Mouse (Mus musculus): ENCODE measurements around the gene Xpo6.

Xpo6 gene

GRCm38 (mm10) chr7:126126502-126126901 is 73.8 kb downstream of the Xpo6 start:
- in situ Hi-C loops (cut with MboI, MseI) = no loop called here

GRCm38 (mm10) chr7:126121533-126121932 is 78.8 kb downstream of the Xpo6 start:
- in situ Hi-C loops (cut with MboI, MseI) = no loop called here

GRCm38 (mm10) chr7:126119819-126120218 is 80.5 kb downstream of the Xpo6 start:
- in situ Hi-C loops (cut with MboI, MseI) = no loop called here

GRCm38 (mm10) chr7:126113263-126113662 is 87.0 kb downstream of the Xpo6 start:
- in situ Hi-C loops (cut with MboI, MseI) = no loop called here

GRCm38 (mm10) chr7:126111230-126111629 is 89.1 kb downstream of the Xpo6 start:
- in situ Hi-C loops (cut with MboI, MseI) = no loop called here

GRCm38 (mm10) chr7:126109898-126110297 is 90.4 kb downstream of the Xpo6 start:
- in situ Hi-C loops (cut with MboI, MseI) = no loop called here

GRCm38 (mm10) chr7:126100440-126100839 is 99.9 kb downstream of the Xpo6 start:
- in situ Hi-C loops (cut with MboI, MseI) = no loop called here

GRCm38 (mm10) chr7:126099835-126100234 is 100.5 kb downstream of the Xpo6 start:
- in situ Hi-C loops (cut with MboI, MseI) = no loop called here

GRCm38 (mm10) chr7:126099163-126099775 is 101.0 kb downstream of the Xpo6 start:
- in situ Hi-C loops (cut with MboI, MseI) = no loop called here

- in situ Hi-C loops (cut with MboI, MseI) = no loop called here
These were observed 102.9 kb downstream of the Xpo6 start for GRCm38 (mm10) chr7:126097219-126097915.

- in situ Hi-C loops (cut with MboI, MseI) = no loop called here
These were observed 103.7 kb downstream of the Xpo6 start for GRCm38 (mm10) chr7:126096596-126096995.

GRCm38 (mm10) chr7:126094738-126095137 is 105.6 kb downstream of the Xpo6 start:
- in situ Hi-C loops (cut with MboI, MseI) = no loop called here

- in situ Hi-C loops (cut with MboI, MseI) = no loop called here
These were observed 107.1 kb downstream of the Xpo6 start for GRCm38 (mm10) chr7:126093162-126093561.

- in situ Hi-C loops (cut with MboI, MseI) = no loop called here
These were observed 110.5 kb downstream of the Xpo6 start for GRCm38 (mm10) chr7:126089782-126090181.

GRCm38 (mm10) chr7:126088155-126088554 is 112.1 kb downstream of the Xpo6 start:
- in situ Hi-C loops (cut with MboI, MseI) = no loop called here

GRCm38 (mm10) chr7:126087602-126088001 is 112.7 kb downstream of the Xpo6 start:
- in situ Hi-C loops (cut with MboI, MseI) = no loop called here

GRCm38 (mm10) chr7:126086321-126086741 is 114.0 kb downstream of the Xpo6 start:
- in situ Hi-C loops (cut with MboI, MseI) = no loop called here

- in situ Hi-C loops (cut with MboI, MseI) = no loop called here
These were observed 115.1 kb downstream of the Xpo6 start for GRCm38 (mm10) chr7:126085154-126085553.

GRCm38 (mm10) chr7:126083980-126084348 is 116.3 kb downstream of the Xpo6 start:
- in situ Hi-C loops (cut with MboI, MseI) = no loop called here

- in situ Hi-C loops (cut with MboI, MseI) = no loop called here
These were observed 116.8 kb downstream of the Xpo6 start for GRCm38 (mm10) chr7:126083341-126083979.

- in situ Hi-C loops (cut with MboI, MseI) = no loop called here
These were observed 118.0 kb downstream of the Xpo6 start, which contains the start of gene Gsg1l for GRCm38 (mm10) chr7:126082286-126082741. Gene Gsg1l, minus strand, starts transcription at chr7:126082411.

- in situ Hi-C loops (cut with MboI, MseI) = no loop called here
These were observed 118.5 kb downstream of the Xpo6 start for GRCm38 (mm10) chr7:126081727-126082285.

Measured in T-helper 1 cell (primary cell).